In genomic region chr8:20389363-20389739, GRCm38 (mm10) we compare ENCODE assay signal across 10 mouse cellular contexts. TPM values are rescaled to one million over a fixed set of nuclear protein-coding genes. Genes with fewer than 3 reads are reported as not detected.
DNase-seq lines count a peak whose midpoint lies in the region; ATAC-seq and TF ChIP-seq lines count a peak whose summit lies in the region.
"Not testable (repeated sequence)": the region's sequence is repeated elsewhere in the genome, so short reads cannot be mapped to it uniquely, and the experiment has no call there.
"Had no signal": no experiment of that assay in that cellular context is flagged by ENCODE, and none has a peak within 500 bp of the region (broad histone marks: within the 10 kb centered on the region; RNA-seq: fewer than 3 reads in every experiment).

No protein-coding gene starts in this region.

- H3K27ac ChIP-seq in intestine, embryonic 14.5 days (ENCODE audit: low read depth); liver, embryonic 13.5 days; midbrain, postnatal 0 days (ENCODE audit: low read depth, low read length); stomach, embryonic 14.5 days (ENCODE audit: low read length): not testable (repeated sequence)

- ATAC-seq in intestine, embryonic 14.5 days (replicated peaks; ENCODE audit: low FRiP score, low TSS enrichment, low read depth), result peak; percentile 47; the same call in 1 of the 2 replicates
- not testable (repeated sequence) for ATAC-seq in liver, embryonic 13.5 days (ENCODE audit: low read depth)
- ATAC-seq in midbrain, postnatal 0 days (ENCODE audit: low FRiP score), result peak; percentile 60
- ATAC-seq in stomach, embryonic 14.5 days (ENCODE audit: insufficient number of reproducible peaks, insufficient read depth, low FRiP score, low read depth), result peak; percentile 61; the same call in 1 of the 2 replicates

- H3K4me3 ChIP-seq in intestine, embryonic 14.5 days (ENCODE audit: low read depth, low read length); liver, embryonic 13.5 days (replicated peaks); midbrain, postnatal 0 days (ENCODE audit: low read depth, low read length); stomach, embryonic 14.5 days (ENCODE audit: low read depth, low read length): not testable (repeated sequence)

- H3K36me3 ChIP-seq in intestine, embryonic 14.5 days (ENCODE audit: control insufficient read depth, insufficient read depth, low read length); liver, embryonic 13.5 days; midbrain, postnatal 0 days (ENCODE audit: insufficient read depth, low read length); stomach, embryonic 14.5 days (ENCODE audit: control insufficient read depth, insufficient read depth, low read length): not testable (repeated sequence)

- TF ChIP-seq CTCF in midbrain, postnatal 0 days (IDR thresholded peaks at IDR 0.05), result peak; percentile 24

- not testable (repeated sequence) for H3K4me1 ChIP-seq in intestine, embryonic 14.5 days (replicated peaks; ENCODE audit: control insufficient read depth, insufficient read depth, low read length); liver, embryonic 13.5 days (replicated peaks); midbrain, postnatal 0 days (ENCODE audit: insufficient read depth, low read length); stomach, embryonic 14.5 days (ENCODE audit: control insufficient read depth, insufficient read depth, low read length)

- H3K9me3 ChIP-seq in intestine, embryonic 14.5 days (ENCODE audit: control insufficient read depth, low read length); liver, embryonic 13.5 days (replicated peaks); midbrain, postnatal 0 days (ENCODE audit: low read length); stomach, embryonic 14.5 days (ENCODE audit: control insufficient read depth, low read depth, low read length): not testable (repeated sequence)

- DNase-seq in cerebellum, postnatal 14 days, result peak; percentile 15 to 50
- peak; percentile 1 for DNase-seq in gastrocnemius, postnatal 14 days
- DNase-seq in intestine, embryonic 14.5 days (ENCODE audit: low spot score); midbrain, postnatal 0 days (ENCODE audit: low spot score): not testable (repeated sequence)
- peak; percentile 63 for DNase-seq in layer of hippocampus, adult 11-12 months (ENCODE audit: low spot score)
- peak; percentile 23 for DNase-seq in liver, embryonic 13.5 days

- not testable (repeated sequence) for H3K27me3 ChIP-seq in intestine, embryonic 14.5 days (replicated peaks; ENCODE audit: control insufficient read depth, insufficient read depth, low read length); liver, embryonic 13.5 days; midbrain, postnatal 0 days (ENCODE audit: insufficient read depth, low read length); stomach, embryonic 14.5 days (ENCODE audit: control insufficient read depth, insufficient read depth, low read length)

- intact Hi-C loops in gastrocnemius, postnatal 14 days (cut with DNase I; ENCODE audit: low total_unique reads), result not testable (repeated sequence)

- WGBS in intestine, embryonic 14.5 days, result 21% methylated on average over 2 of the region's 7 CpGs
- WGBS in liver, embryonic 13.5 days (ENCODE audit: insufficient replicate concordance), result 20% methylated on average over 5 of the region's 7 CpGs
- WGBS in midbrain, postnatal 0 days, result 19% methylated on average over 2 of the region's 7 CpGs
- 23% methylated on average over 2 of the region's 7 CpGs for WGBS in stomach, embryonic 14.5 days

- H3K9ac ChIP-seq in intestine, embryonic 14.5 days (ENCODE audit: low read length); liver, embryonic 13.5 days; midbrain, postnatal 0 days (replicated peaks; ENCODE audit: low read length, poor library complexity, severe bottlenecking); stomach, embryonic 14.5 days (replicated peaks; ENCODE audit: low read depth, low read length): not testable (repeated sequence)

- not testable (repeated sequence) for H3K4me2 ChIP-seq in intestine, embryonic 14.5 days (ENCODE audit: low read length); liver, embryonic 13.5 days; midbrain, postnatal 0 days (ENCODE audit: low read depth, low read length, poor library complexity, severe bottlenecking); stomach, embryonic 14.5 days (replicated peaks; ENCODE audit: low read depth, low read length)

RNA-seq across cellular contexts. Expression of gene Gm15319, which starts 26.3 kb away (rescaled TPM):
- total RNA-seq in gastrocnemius, postnatal 14 days (2021), result under 1 TPM in 1 of 2 experiments, not detected in 1; 0.16 TPM
- polyA plus RNA-seq in intestine, embryonic 14.5 days (2014; fragmentation: Nextera tagmentation; extraction: Ambion mirVana), result 0.72 and 0.89 TPM in 2 replicates
- polyA plus RNA-seq in liver, embryonic 13.5 days (2015; fragmentation: Nextera tagmentation; extraction: Ambion mirVana), result not detected in 2 replicates
- total RNA-seq in midbrain, postnatal 0 days (2014; rRNA removed), result 0.77 and 1.7 TPM in 2 replicates
- 0.26 TPM in 1 of 2 replicates, not detected in the other for polyA plus RNA-seq in midbrain, postnatal 0 days (2015; fragmentation: Nextera tagmentation; extraction: Ambion mirVana)
- 0.29 TPM in 1 of 2 replicates, not detected in the other for polyA plus RNA-seq in stomach, embryonic 14.5 days (2014; fragmentation: Nextera tagmentation; extraction: Ambion mirVana)
- total RNA-seq: granulocyte monocyte progenitor cell, adult 5-6 weeks; megakaryocyte, adult 5-6 weeks had no signal
- polyA plus RNA-seq: embryonic facial prominence, embryonic 12.5 days had no signal
